Mouse (Mus musculus): Measurements from ENCODE around the gene Izumo1.

GRCm38 (mm10) chr7:45640191-45640957 lies 18.8 kb downstream of the Izumo1 start:
- TF ChIP-seq POLR2A (IDR thresholded peaks at IDR 0.05; ENCODE audit: extremely low read depth, insufficient read depth, low read length) (no peak), CTCF (IDR thresholded peaks at IDR 0.05; ENCODE audit: low read depth, low read length) (no peak)
